Mouse (Mus musculus) bone marrow, adult 2 months (tissue): ENCODE results near the gene Tcp10c.
"Not testable (repeated sequence)": the region's sequence is repeated elsewhere in the genome, so short reads cannot be mapped to it uniquely, and the experiment has no call there.

Source experiments
- CTCF ChIP-seq: fragments of 200-500 bp; IDR thresholded peaks from 2 replicates; pipeline ENCODE4 v1.5.1; 2011; ENCODE audit warnings: low read length, control low read depth; ENCODE audit not compliant: control insufficient read depth, insufficient read depth
- POLR2A ChIP-seq: fragments of 200-500 bp; IDR thresholded peaks from 2 replicates; pipeline ENCODE4 v1.6.1; 2011; ENCODE audit warnings: low read depth, mild to moderate bottlenecking, control low read depth, low read length, borderline replicate concordance; ENCODE audit not compliant: control insufficient read depth

DNA sequence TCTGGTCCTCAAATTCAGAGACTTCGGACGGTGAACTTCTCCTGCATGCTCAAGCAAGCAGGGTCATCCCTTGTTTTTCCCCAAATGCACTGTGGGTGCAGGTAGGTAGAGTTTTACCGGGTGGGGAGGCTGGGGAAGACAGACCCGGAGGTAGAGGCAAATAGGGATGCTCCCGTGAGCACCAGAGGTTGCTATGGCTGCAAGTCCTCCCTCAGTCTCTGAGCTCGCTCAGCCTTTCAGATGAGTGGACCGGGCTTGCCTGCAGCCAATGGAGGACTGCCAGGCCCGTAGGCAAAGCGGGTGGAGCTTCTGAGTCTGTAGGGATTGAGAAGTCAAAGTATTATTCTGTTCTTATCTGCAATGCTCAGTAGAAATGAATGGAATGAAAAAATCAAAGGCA is 9.8 kb downstream of the Tcp10c start:
- TF ChIP-seq CTCF, POLR2A: not testable (repeated sequence)
